Comparison of ENCODE assay signal across 13 mouse cellular contexts in genomic region chr13:73742944-73743343, GRCm38 (mm10). TPM values are rescaled to one million over a fixed set of nuclear protein-coding genes. Genes with fewer than 3 reads are reported as not detected.
A peak's percentile ranks its signal among the peaks of the same experiment; 100 is the strongest.
DNase-seq lines count a peak whose midpoint lies in the region; ATAC-seq lines count a peak whose summit lies in the region.
"Had no signal": no experiment of that assay in that cellular context is flagged by ENCODE, and none has a peak within 500 bp of the region (broad histone marks: within the 10 kb centered on the region; RNA-seq: fewer than 3 reads in every experiment).

No protein-coding gene starts in this region.

- H3K4me3 ChIP-seq in lung, embryonic 15.5 days: no peak overlapping the region
- H3K4me3 ChIP-seq in hindbrain, embryonic 11.5 days (ENCODE audit: low read depth, low read length): no peak overlapping the region
- H3K4me3 ChIP-seq in midbrain, embryonic 16.5 days (ENCODE audit: low read depth, low read length): no peak overlapping the region

- H3K4me1 ChIP-seq in lung, embryonic 15.5 days: no peaks in the 10 kb centered on the region
- no peaks in the 10 kb centered on the region; the same call in 1 of the 2 replicates for H3K4me1 ChIP-seq in hindbrain, embryonic 11.5 days (replicated peaks; ENCODE audit: control insufficient read depth, insufficient read depth, low read length)
- peaks cover 6% of the 10 kb centered on the region; the same call in 1 of the 2 replicates for H3K4me1 ChIP-seq in midbrain, embryonic 16.5 days (ENCODE audit: control insufficient read depth, insufficient read depth, low read length)

- DNase-seq in lung, postnatal 10 days: no peak
- peak; percentile 35 for DNase-seq in hindbrain, embryonic 11.5 days (ENCODE audit: low spot score)
- peak; percentile 84 for DNase-seq in thymus, postnatal 4 days
- DNase-seq in embryo, embryonic 9.5 days (ENCODE audit: extremely low spot score): no peak
- no peak for DNase-seq in left cerebral cortex, postnatal 36 days (ENCODE audit: low spot score in 2 of 2)
- DNase-seq: cerebellum, postnatal 10 days; heart, adult 18-20 months; kidney, postnatal 36 days; lung, embryonic 14.5 days; spleen, adult 18-20 months had no signal

- peak; percentile 29; the same call in 1 of the 2 replicates for ATAC-seq in lung, embryonic 15.5 days (ENCODE audit: borderline replicate concordance, extremely low read depth, low FRiP score, low TSS enrichment)
- ATAC-seq in hindbrain, embryonic 11.5 days (ENCODE audit: low FRiP score): peak; percentile 84
- peak; percentile 76 for ATAC-seq in midbrain, embryonic 16.5 days

- H3K27ac ChIP-seq in lung, embryonic 15.5 days: no peak overlapping the region
- H3K27ac ChIP-seq in hindbrain, embryonic 11.5 days (ENCODE audit: low read depth, low read length): no peak overlapping the region
- H3K27ac ChIP-seq in midbrain, embryonic 16.5 days (ENCODE audit: low read length): no peak overlapping the region

- H3K36me3 ChIP-seq in lung, embryonic 15.5 days: no peaks in the 10 kb centered on the region
- no peaks in the 10 kb centered on the region for H3K36me3 ChIP-seq in hindbrain, embryonic 11.5 days (ENCODE audit: control insufficient read depth, insufficient read depth, low read length)
- H3K36me3 ChIP-seq in midbrain, embryonic 16.5 days (ENCODE audit: control insufficient read depth, insufficient read depth, low read length): no peaks in the 10 kb centered on the region

- no peak overlapping the region for H3K4me2 ChIP-seq in lung, embryonic 15.5 days
- H3K4me2 ChIP-seq in hindbrain, embryonic 11.5 days (replicated peaks; ENCODE audit: low read depth, low read length): no peak overlapping the region
- no peak overlapping the region for H3K4me2 ChIP-seq in midbrain, embryonic 16.5 days (ENCODE audit: low read length)
- H3K4me2 ChIP-seq: lung, embryonic 14.5 days had no signal

- H3K9ac ChIP-seq in lung, embryonic 15.5 days: no peak overlapping the region
- H3K9ac ChIP-seq in hindbrain, embryonic 11.5 days (ENCODE audit: low read depth, low read length): no peak overlapping the region
- no peak overlapping the region for H3K9ac ChIP-seq in midbrain, embryonic 16.5 days (ENCODE audit: low read depth, low read length)
- H3K9ac ChIP-seq: lung, embryonic 14.5 days had no signal

- H3K27me3 ChIP-seq in lung, embryonic 15.5 days: no peaks in the 10 kb centered on the region
- no peaks in the 10 kb centered on the region for H3K27me3 ChIP-seq in hindbrain, embryonic 11.5 days (ENCODE audit: control insufficient read depth, insufficient read depth, low read length)
- no peaks in the 10 kb centered on the region for H3K27me3 ChIP-seq in midbrain, embryonic 16.5 days (ENCODE audit: control insufficient read depth, insufficient read depth, low read depth, low read length)
- H3K27me3 ChIP-seq: CH12.LX had no signal

- intact Hi-C loops in left cerebral cortex, postnatal 36 days (cut with DNase I): no loop called here

- H3K9me3 ChIP-seq in lung, embryonic 15.5 days: no peaks in the 10 kb centered on the region
- H3K9me3 ChIP-seq in hindbrain, embryonic 11.5 days (ENCODE audit: control insufficient read depth, low read length): no peaks in the 10 kb centered on the region
- no peaks in the 10 kb centered on the region for H3K9me3 ChIP-seq in midbrain, embryonic 16.5 days (replicated peaks; ENCODE audit: control insufficient read depth, low read length, poor library complexity, severe bottlenecking)

- WGBS in lung, embryonic 15.5 days: 51% methylated on average over 4 of the region's 4 CpGs
- WGBS in hindbrain, embryonic 11.5 days: 42% methylated on average over 4 of the region's 4 CpGs
- WGBS in midbrain, embryonic 16.5 days: 37% methylated on average over 4 of the region's 4 CpGs

RNA-seq across cellular contexts. Expression of gene Slc12a7, which starts 10.1 kb away (rescaled TPM):
- polyA plus RNA-seq in lung, embryonic 15.5 days (2015; fragmentation: Nextera tagmentation; extraction: Ambion mirVana): 15.7 and 16.7 TPM in 2 replicates
- 34.2 and 34.8 TPM in 2 replicates for polyA plus RNA-seq in hindbrain, embryonic 11.5 days (2014; fragmentation: Nextera tagmentation; extraction: Ambion mirVana)
- polyA plus RNA-seq in midbrain, embryonic 16.5 days (2015; fragmentation: Nextera tagmentation; extraction: Ambion mirVana): 7.5 and 9.6 TPM in 2 replicates
- total RNA-seq in left cerebral cortex, postnatal 36 days (2021): 1 to 10 TPM; 3.6 to 3.8 TPM

RNA-seq across cellular contexts. Expression of gene Slc6a19, which starts 38.3 kb away (rescaled TPM):
- not detected in 2 replicates for polyA plus RNA-seq in lung, embryonic 15.5 days (2015; fragmentation: Nextera tagmentation; extraction: Ambion mirVana)
- polyA plus RNA-seq in hindbrain, embryonic 11.5 days (2014; fragmentation: Nextera tagmentation; extraction: Ambion mirVana): not detected in 2 replicates
- polyA plus RNA-seq in midbrain, embryonic 16.5 days (2015; fragmentation: Nextera tagmentation; extraction: Ambion mirVana): 0.11 and 0.30 TPM in 2 replicates
- total RNA-seq in left cerebral cortex, postnatal 36 days (2021): under 1 TPM in 1 of 2 experiments, not detected in 1; 0.15 TPM

Comparison
In these comparisons a context has a peak if more than half of its experiments do, and no peak if none do; other contexts are left out.
1. ATAC-seq: peak in every context shown above with its lines; median percentile 84 in hindbrain, embryonic 11.5 days; 76 in midbrain, embryonic 16.5 days; 29 in lung, embryonic 15.5 days.
2. DNase-seq: peak in hindbrain, embryonic 11.5 days (single experiment) and thymus, postnatal 4 days (single experiment); none in lung, postnatal 10 days (single experiment), embryo, embryonic 9.5 days (single experiment) and left cerebral cortex, postnatal 36 days (0 of 2).